Comparison of ENCODE assay signal across 38 mouse cellular contexts in genomic region chr10:127962451-127962850, GRCm38 (mm10). TPM values are rescaled to one million over a fixed set of nuclear protein-coding genes. Genes with fewer than 3 reads are reported as not detected.
"Had no signal": no experiment of that assay in that cellular context is flagged by ENCODE, and none has a peak within 500 bp of the region (broad histone marks: within the 10 kb centered on the region; RNA-seq: fewer than 3 reads in every experiment).

No protein-coding gene starts in this region.

- H3K9me3 ChIP-seq: forebrain, embryonic 15.5 days; heart, embryonic 13.5 days; heart, embryonic 15.5 days; hindbrain, embryonic 13.5 days; hindbrain, embryonic 15.5 days; limb, embryonic 13.5 days; limb, embryonic 15.5 days had no signal

- H3K4me3 ChIP-seq: forebrain, embryonic 15.5 days; heart, embryonic 13.5 days; heart, embryonic 15.5 days; hindbrain, embryonic 13.5 days; hindbrain, embryonic 15.5 days; limb, embryonic 13.5 days; limb, embryonic 15.5 days had no signal

- H3K36me3 ChIP-seq: forebrain, embryonic 15.5 days; heart, embryonic 13.5 days; heart, embryonic 15.5 days; hindbrain, embryonic 13.5 days; hindbrain, embryonic 15.5 days; limb, embryonic 13.5 days; limb, embryonic 15.5 days had no signal

- H3K27ac ChIP-seq: forebrain, embryonic 15.5 days; heart, embryonic 13.5 days; heart, embryonic 15.5 days; hindbrain, embryonic 13.5 days; hindbrain, embryonic 15.5 days; hindbrain, postnatal 0 days; limb, embryonic 13.5 days; limb, embryonic 15.5 days; liver, embryonic 14.5 days had no signal

- H3K4me1 ChIP-seq: forebrain, embryonic 15.5 days; hindbrain, embryonic 13.5 days; hindbrain, embryonic 15.5 days; limb, embryonic 13.5 days; limb, embryonic 15.5 days had no signal

- ATAC-seq: forebrain, embryonic 15.5 days; forebrain, postnatal 0 days; hindbrain, postnatal 0 days; intestine, embryonic 16.5 days had no signal

- DNase-seq: forebrain, postnatal 0 days; gastrocnemius, postnatal 14 days; gastrocnemius, postnatal 36 days; heart, adult 18-20 months; kidney, adult 11 months; kidney, postnatal 14 days; layer of hippocampus, adult 9-11 months; layer of hippocampus, postnatal 36 days; left cerebral cortex, postnatal 4 days had no signal

- H3K9ac ChIP-seq: forebrain, embryonic 15.5 days; forebrain, postnatal 0 days; heart, embryonic 13.5 days; heart, embryonic 15.5 days; hindbrain, embryonic 13.5 days; hindbrain, embryonic 15.5 days; limb, embryonic 13.5 days; limb, embryonic 15.5 days; liver, embryonic 14.5 days had no signal

- H3K27me3 ChIP-seq: forebrain, embryonic 15.5 days; heart, embryonic 13.5 days; heart, embryonic 15.5 days; hindbrain, embryonic 13.5 days; hindbrain, embryonic 15.5 days; limb, embryonic 13.5 days; limb, embryonic 15.5 days had no signal

- H3K4me2 ChIP-seq: forebrain, embryonic 15.5 days; heart, embryonic 11.5 days; heart, embryonic 13.5 days; heart, embryonic 15.5 days; hindbrain, embryonic 13.5 days; hindbrain, embryonic 15.5 days; limb, embryonic 13.5 days; limb, embryonic 15.5 days; liver, embryonic 11.5 days had no signal

RNA-seq across cellular contexts. Expression of gene Hsd17b6, which starts 45.0 kb away (rescaled TPM):
- total RNA-seq: forebrain, postnatal 0 days; gastrocnemius, adult 18-20 months; gastrocnemius, adult 8-10 months; gastrocnemius, postnatal 14 days; gastrocnemius, postnatal 36 days; heart, adult 18-20 months; heart, postnatal 25 days; hematopoietic stem cell, adult 5-6 weeks; hindbrain, postnatal 0 days; layer of hippocampus, adult 18-20 months; layer of hippocampus, adult 8-10 months; layer of hippocampus, postnatal 14 days; layer of hippocampus, postnatal 36 days; left cerebral cortex, adult 18-20 months; left cerebral cortex, adult 8-10 months; left cerebral cortex, postnatal 10 days; left cerebral cortex, postnatal 25 days; left cerebral cortex, postnatal 4 days had no signal
- polyA plus RNA-seq: forebrain, embryonic 15.5 days; forebrain, postnatal 0 days; gonadal fat pad, adult 2 months; heart, embryonic 11.5 days; heart, embryonic 13.5 days; heart, embryonic 15.5 days; heart, postnatal 0 days; hindbrain, embryonic 11.5 days; hindbrain, embryonic 13.5 days; hindbrain, embryonic 15.5 days; hindbrain, postnatal 0 days; intestine, embryonic 14.5 days; kidney, embryonic 16.5 days; limb, embryonic 11.5 days; limb, embryonic 13.5 days; limb, embryonic 15.5 days; liver, embryonic 11.5 days; liver, embryonic 14.5 days had no signal
